In the genomic region with DNA sequence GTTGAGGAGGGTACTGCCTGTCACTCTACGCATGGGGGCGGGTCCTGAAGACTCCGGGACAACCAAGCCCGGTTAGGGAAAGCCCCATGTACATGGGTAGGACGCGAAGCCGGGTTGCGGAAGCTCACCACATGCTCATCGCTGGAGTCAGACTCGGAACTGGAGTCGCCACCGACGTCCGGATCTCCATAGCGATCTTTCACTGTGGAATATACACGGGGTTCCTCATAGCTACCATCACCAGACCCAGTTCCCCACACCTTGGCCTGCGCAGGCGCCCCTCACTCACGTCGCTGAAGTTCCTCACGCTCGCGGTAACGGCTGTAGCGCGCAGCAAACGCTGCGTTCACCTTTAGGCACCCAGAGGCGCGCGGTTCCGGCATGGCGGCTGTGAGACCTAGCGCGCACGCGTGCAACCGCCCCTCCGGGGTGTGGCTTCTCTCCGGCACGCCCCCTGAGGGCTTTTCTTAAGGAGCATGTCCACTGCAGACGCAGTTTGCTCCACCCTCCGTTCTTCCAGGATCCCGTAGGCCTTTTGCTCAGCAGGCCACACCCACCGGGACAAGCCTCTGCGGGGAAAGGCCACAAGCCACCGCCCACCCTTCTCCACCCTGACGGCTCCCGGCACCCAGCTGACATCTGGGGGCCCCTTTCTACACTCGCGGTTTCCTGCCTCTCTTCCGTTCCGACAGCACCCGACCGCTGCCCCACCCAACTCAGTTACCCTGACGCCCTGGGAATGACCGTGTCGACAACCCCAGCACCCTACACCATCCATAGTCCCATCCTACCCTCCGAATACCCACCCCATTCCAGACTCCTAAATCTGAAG, we compare ENCODE assay signal across 8 mouse cellular contexts. TPM values are rescaled to one million over a fixed set of nuclear protein-coding genes. Genes with fewer than 3 reads are reported as not detected.
A peak's percentile ranks its signal among the peaks of the same experiment; 100 is the strongest.
DNase-seq lines count a peak whose midpoint lies in the region; ATAC-seq and TF ChIP-seq lines count a peak whose summit lies in the region.

Kri1 (minus strand) TSS at position 399 of the 832 bp plus-strand sequence.

- peak; percentile 95 for DNase-seq in G1E (ENCODE audit: low spot score)
- peak; percentile 97 to 98 for DNase-seq in cerebellum, adult 18-20 months
- DNase-seq in heart, postnatal 36 days, result peak; percentile 98
- peak; percentile 97 for DNase-seq in layer of hippocampus, adult 2 months (ENCODE audit: low spot score in 2 of 2)
- peak; percentile 99 for DNase-seq in lung, embryonic 14.5 days
- DNase-seq in thymus, adult 2 months, result peak; percentile 99

- peak; percentile 86 for TF ChIP-seq POLR2A in olfactory bulb, adult 2 months (IDR thresholded peaks at IDR 0.05; ENCODE audit: insufficient read depth, low read depth, low read length)
- TF ChIP-seq POLR2A in thymus, adult 2 months (IDR thresholded peaks at IDR 0.05; ENCODE audit: control insufficient read depth, extremely low read depth, insufficient read depth, low read length, poor library complexity), result peak; percentile 93

- intact Hi-C loops in heart, postnatal 36 days (cut with DNase I), result loop anchor here (1.0 kb wide), 1 partner anchor 21 kb away; no protein-coding TSS in a partner anchor

- H3K36me3 ChIP-seq in G1E (replicated peaks), result peaks cover 50% of the 10 kb centered on the region
- peaks cover 3% of the 10 kb centered on the region for H3K36me3 ChIP-seq in forebrain, embryonic 16.5 days (ENCODE audit: control insufficient read depth, insufficient read depth)
- peaks cover 18% of the 10 kb centered on the region for H3K36me3 ChIP-seq in lung, embryonic 14.5 days (ENCODE audit: insufficient read depth)
- peaks cover 4% of the 10 kb centered on the region; the same call in 1 of the 2 replicates for H3K36me3 ChIP-seq in thymus, adult 2 months (ENCODE audit: control insufficient read depth, insufficient read depth, low read length)

- H3K9me3 ChIP-seq in G1E (replicated peaks), result no peaks in the 10 kb centered on the region
- H3K9me3 ChIP-seq in forebrain, embryonic 16.5 days (ENCODE audit: control insufficient read depth, low read length), result no peaks in the 10 kb centered on the region
- H3K9me3 ChIP-seq in lung, embryonic 14.5 days (ENCODE audit: low read depth, low read length), result no peaks in the 10 kb centered on the region

- peak within 1 kb of the TSS; percentile 68 for H3K9ac ChIP-seq in forebrain, embryonic 16.5 days (replicated peaks; ENCODE audit: low read depth, low read length)
- peak within 1 kb of the TSS; percentile 72 for H3K9ac ChIP-seq in lung, embryonic 14.5 days

- H3K4me1 ChIP-seq in G1E (ENCODE audit: insufficient read depth, low read depth, low read length), result peaks cover 52% of the 10 kb centered on the region
- H3K4me1 ChIP-seq in forebrain, embryonic 16.5 days (replicated peaks; ENCODE audit: control insufficient read depth, insufficient read depth, low read length), result peaks cover 30% of the 10 kb centered on the region
- H3K4me1 ChIP-seq in lung, embryonic 14.5 days (ENCODE audit: insufficient read depth), result peaks cover 21% of the 10 kb centered on the region; the same call in 1 of the 2 replicates
- peaks cover 17% of the 10 kb centered on the region for H3K4me1 ChIP-seq in olfactory bulb, adult 2 months (ENCODE audit: control insufficient read depth, insufficient read depth, low read length)
- peaks cover 17% of the 10 kb centered on the region for H3K4me1 ChIP-seq in thymus, adult 2 months (replicated peaks; ENCODE audit: control insufficient read depth, insufficient read depth, low read length)

- under 1% methylated on average over 59 of the region's 59 CpGs for WGBS in forebrain, embryonic 16.5 days
- WGBS in lung, embryonic 14.5 days, result under 1% methylated on average over 59 of the region's 59 CpGs
- under 1% methylated on average over 59 of the region's 59 CpGs for WGBS in olfactory bulb, adult 2 months
- WGBS in thymus, adult 2 months, result under 1% methylated on average over 59 of the region's 59 CpGs

- peak within 1 kb of the TSS; percentile 87 for H3K4me3 ChIP-seq in G1E (ENCODE audit: low read depth, low read length)
- peak within 1 kb of the TSS; percentile 68 for H3K4me3 ChIP-seq in forebrain, embryonic 16.5 days (replicated peaks; ENCODE audit: low read length)
- H3K4me3 ChIP-seq in layer of hippocampus, adult 2 months, result peak within 1 kb of the TSS; percentile 71
- H3K4me3 ChIP-seq in lung, embryonic 14.5 days (ENCODE audit: low read depth, low read length), result peak within 1 kb of the TSS; percentile 82
- H3K4me3 ChIP-seq in olfactory bulb, adult 2 months (ENCODE audit: insufficient read depth, low read depth, low read length), result peak within 1 kb of the TSS; percentile 89
- H3K4me3 ChIP-seq in thymus, adult 2 months (ENCODE audit: control insufficient read depth, insufficient read depth, low read length), result peak within 1 kb of the TSS; percentile 84

- peak; percentile 75 for ATAC-seq in G1E (ENCODE audit: extremely low read depth, insufficient number of reproducible peaks, low FRiP score, poor library complexity, severe bottlenecking)
- ATAC-seq in forebrain, embryonic 16.5 days, result peak; percentile 78
- peak; percentile 59 for ATAC-seq in lung, embryonic 14.5 days (ENCODE audit: insufficient read depth)

- H3K27ac ChIP-seq in forebrain, embryonic 16.5 days (ENCODE audit: low read length), result peak within 1 kb of the TSS; percentile 81
- peak within 1 kb of the TSS; percentile 93 for H3K27ac ChIP-seq in layer of hippocampus, adult 2 months
- peak within 1 kb of the TSS; percentile 88 for H3K27ac ChIP-seq in lung, embryonic 14.5 days (ENCODE audit: low read depth)
- peak within 1 kb of the TSS; percentile 83 for H3K27ac ChIP-seq in olfactory bulb, adult 2 months (ENCODE audit: insufficient read depth, low read depth, low read length)
- H3K27ac ChIP-seq in thymus, adult 2 months (ENCODE audit: control insufficient read depth, insufficient read depth, low read length), result peak within 1 kb of the TSS; percentile 87

- H3K27me3 ChIP-seq in G1E (ENCODE audit: insufficient read depth, low read length), result no peaks in the 10 kb centered on the region
- no peaks in the 10 kb centered on the region for H3K27me3 ChIP-seq in forebrain, embryonic 16.5 days (replicated peaks; ENCODE audit: control insufficient read depth, insufficient read depth, low read length)
- H3K27me3 ChIP-seq in lung, embryonic 14.5 days (ENCODE audit: insufficient read depth, low read length), result no peaks in the 10 kb centered on the region
- H3K27me3 ChIP-seq in thymus, adult 2 months (ENCODE audit: control insufficient read depth, insufficient read depth, low read length), result no peaks in the 10 kb centered on the region

- TF ChIP-seq CTCF in G1E (IDR thresholded peaks at IDR 0.05; ENCODE audit: low read depth, low read length), result no peak
- TF ChIP-seq CTCF in layer of hippocampus, adult 2 months (conservative IDR thresholded peaks at IDR 0.05), result peak; percentile 27; the same call in 1 of the 2 replicates
- 0 out of 2 replicates have a peak, but pooled peaks have one; percentile 10 for TF ChIP-seq CTCF in lung, embryonic 14.5 days (IDR thresholded peaks at IDR 0.05; ENCODE audit: low read depth)
- no peak for TF ChIP-seq CTCF in olfactory bulb, adult 2 months (IDR thresholded peaks at IDR 0.05; ENCODE audit: insufficient read depth, low read depth, low read length)
- peak; percentile 48; the same call in 1 of the 2 replicates for TF ChIP-seq CTCF in thymus, adult 2 months (IDR thresholded peaks at IDR 0.05; ENCODE audit: borderline replicate concordance, control insufficient read depth, extremely low read depth, insufficient read depth, low read length, poor library complexity)

- peak within 1 kb of the TSS; percentile 75 for H3K4me2 ChIP-seq in forebrain, embryonic 16.5 days (ENCODE audit: low read length)
- peak within 1 kb of the TSS; percentile 75 for H3K4me2 ChIP-seq in lung, embryonic 14.5 days

RNA-seq across cellular contexts. Expression of gene Kri1, which starts in this region (rescaled TPM):
- total RNA-seq in G1E (2014; fragmentation: Nextera tagmentation), result 45.4 and 52.7 TPM in 2 replicates
- 74.3 and 89.3 TPM in 2 replicates for total RNA-seq in G1E (2017)
- polyA plus RNA-seq in G1E (2012), result 46.2 and 56.6 TPM in 2 replicates
- polyA plus RNA-seq in forebrain, embryonic 16.5 days (2015; fragmentation: Nextera tagmentation; extraction: Ambion mirVana), result 18.3 and 20.1 TPM in 2 replicates
- total RNA-seq in heart, postnatal 36 days (2021), result 10 to 100 TPM; 16.5 to 18.0 TPM
- total RNA-seq in layer of hippocampus, adult 2 months (2021), result 10 to 100 TPM; 45.1 to 46.6 TPM
- polyA plus RNA-seq in lung, embryonic 14.5 days (2014; fragmentation: Nextera tagmentation; extraction: Ambion mirVana), result 12.2 and 14.3 TPM in 2 replicates
- polyA plus RNA-seq in olfactory bulb, adult 2 months (2012; ENCODE audit: insufficient read depth, insufficient read length, low replicate concordance, missing spikeins), result not detected in 2 replicates
- 56.5 and 57.9 TPM in 2 replicates for polyA plus RNA-seq in thymus, adult 2 months (2012; rRNA removed)

Comparison
In these comparisons a context has a peak if more than half of its experiments do, and no peak if none do; other contexts are left out.
1. Peak in every context shown above with its lines: DNase-seq, ATAC-seq, H3K4me3 ChIP-seq and H3K27ac ChIP-seq.
2. CTCF ChIP-seq: peak in layer of hippocampus, adult 2 months (single experiment), lung, embryonic 14.5 days (single experiment) and thymus, adult 2 months (single experiment); none in G1E (single experiment) and olfactory bulb, adult 2 months (single experiment).